Mouse (Mus musculus) adrenal gland, adult 18-20 months (tissue): ENCODE measurements around the gene Golga7b. TPM values are rescaled to one million over a fixed set of nuclear protein-coding genes. Genes with fewer than 3 reads are reported as not detected.

Experiments used
- DNase-seq, 2 experiments: peaks; one replicate each; pipeline ENCODE4 v3.0.0; 2021 to 2022; ENCODE audit warnings: low spot score in 2 of 2
- long read RNA-seq, 2 experiments: library from polyadenylated mRNA; stranded (forward); transcript quantifications; one replicate each; pipeline ENCODE4 v2.0.0; 2021
- total RNA-seq, 2 experiments: library from RNA; stranded (reverse); gene quantifications; 1 replicate in 1 of 2; 2 replicates in 1 of 2; pipeline ENCODE4 v1.2.3; 2021

Gene Golga7b
- total RNA-seq, result 1 to 10 TPM in 1 of 2 experiments, under 1 TPM in 1; 0.93 to 2.5 TPM
- long read RNA-seq, experiment 1, partial matches to known transcripts, result 0 of 3 reads
- long read RNA-seq, experiment 1, other reads (novel, unspliced or antisense), result 0 of 3 reads
- long read RNA-seq, experiment 2, partial matches to known transcripts, result 0 of 1 reads
- long read RNA-seq, experiment 2, other reads (novel, unspliced or antisense), result 1 of 1 reads

DNA sequence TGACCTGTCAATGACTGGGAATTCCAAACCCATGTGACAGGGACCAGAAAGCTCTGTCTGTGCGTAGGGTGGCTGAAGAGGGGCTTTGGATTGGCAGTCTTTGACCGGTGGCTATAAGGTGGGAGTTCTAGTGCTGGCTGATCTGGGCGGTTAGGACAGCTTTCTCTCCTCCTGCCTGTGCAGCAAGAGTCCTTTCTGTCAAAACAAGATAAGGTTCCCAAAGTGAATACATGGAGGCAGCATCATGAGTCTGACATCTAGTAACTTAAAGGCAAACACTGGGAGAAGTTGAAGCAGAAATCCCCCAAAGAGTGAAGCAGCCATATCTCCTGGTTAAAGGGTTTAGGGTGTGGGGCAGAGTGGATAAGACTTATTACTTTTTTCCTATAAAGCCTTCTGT, at the start of gene Golga7b:
Gene Golga7b (plus strand): TSS at position 56 of the 400 bp plus-strand sequence.
- DNase-seq, result no peak

DNA sequence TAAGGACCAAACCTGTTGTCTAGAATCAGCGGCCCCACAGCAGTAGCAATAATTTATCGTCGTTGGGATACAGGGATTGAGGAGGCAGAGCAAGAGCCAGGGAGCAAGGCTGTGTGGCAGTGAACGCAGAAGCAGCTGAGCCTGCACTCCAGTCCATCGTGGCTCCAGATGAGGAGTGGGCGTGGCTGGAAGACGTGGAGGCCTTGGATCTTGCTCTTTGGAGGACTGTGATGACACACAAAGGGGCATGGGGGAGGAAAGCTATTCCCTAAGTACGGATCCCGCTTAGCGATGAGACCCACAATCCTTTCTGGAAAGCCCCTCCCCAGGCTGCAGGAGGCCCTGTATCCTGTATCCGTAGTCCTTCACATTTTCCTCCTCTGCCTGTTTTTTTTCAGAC, 49.3 kb upstream of the Golga7b start:
- no peak for DNase-seq

- DNase-seq, result no peak
These were observed 45.5 kb upstream of the Golga7b start, which contains the start of gene Sfrp5 for GRCm38 (mm10) chr19:42201696-42202381. Gene Sfrp5 (minus strand): TSS chr19:42202252.

DNA sequence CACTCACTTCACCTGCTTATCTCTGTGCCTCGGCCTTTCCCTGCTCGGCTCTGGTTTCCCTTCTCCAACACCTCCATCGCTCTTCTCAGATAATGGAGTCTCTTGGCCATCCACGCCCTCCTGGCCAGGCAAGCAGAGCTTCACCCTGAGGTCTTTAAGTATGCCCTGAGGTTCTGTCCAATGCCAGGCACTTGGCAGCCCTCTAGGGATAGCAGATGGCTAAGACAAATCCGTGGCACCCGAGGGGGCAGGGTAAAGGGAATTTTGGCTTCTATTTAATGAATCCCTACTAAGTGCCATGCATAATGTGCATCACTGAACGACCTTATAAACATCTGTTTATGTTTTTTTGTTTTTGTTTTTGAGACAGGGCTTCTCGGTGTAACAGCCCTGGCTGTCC, 44.9 kb upstream of the Golga7b start:
- DNase-seq, result no peak

GRCm38 (mm10) chr19:42204306-42204705, 43.1 kb upstream of the Golga7b start:
- no peak for DNase-seq

DNA sequence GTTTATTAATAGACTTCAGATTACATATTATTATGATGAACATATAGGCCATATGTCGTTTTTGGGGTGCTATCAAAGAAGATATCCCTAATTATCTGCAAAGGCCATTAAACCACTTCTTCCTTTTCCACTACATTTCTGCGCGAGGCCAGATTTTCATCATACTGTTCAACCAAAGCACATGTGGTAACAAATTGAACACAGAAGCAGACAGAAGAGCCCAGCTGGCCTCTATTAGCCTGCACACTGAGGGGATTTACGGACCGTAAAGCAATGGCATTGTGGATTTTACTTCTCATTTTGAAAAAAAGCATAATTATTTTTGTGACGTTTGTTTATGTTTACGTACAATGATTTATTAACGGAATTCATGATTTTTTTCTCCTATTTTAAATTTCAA, 42.2 kb upstream of the Golga7b start:
- no peak for DNase-seq

DNA sequence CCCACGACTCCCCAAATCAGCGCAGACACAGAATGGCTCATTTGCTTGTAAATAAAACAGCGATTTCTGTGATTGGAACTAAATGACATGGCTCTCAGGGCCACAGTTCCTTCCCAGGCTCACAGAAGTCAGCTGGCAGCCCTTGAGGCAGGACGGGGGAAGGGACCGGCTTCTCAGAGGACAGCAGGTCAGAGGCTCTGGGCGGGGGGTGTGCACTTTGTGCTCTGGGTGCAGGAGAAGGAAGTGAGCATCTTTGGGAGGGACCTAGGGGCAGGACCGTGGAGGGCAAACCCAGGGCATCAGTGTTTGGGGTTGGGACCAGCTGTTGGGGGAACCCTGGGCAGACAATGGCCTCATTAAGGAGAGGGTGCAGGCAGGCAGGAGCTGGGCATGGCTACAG, 37.9 kb upstream of the Golga7b start:
- DNase-seq, result no peak

GRCm38 (mm10) chr19:42209976-42210375, 37.4 kb upstream of the Golga7b start:
- no peak for DNase-seq

DNA sequence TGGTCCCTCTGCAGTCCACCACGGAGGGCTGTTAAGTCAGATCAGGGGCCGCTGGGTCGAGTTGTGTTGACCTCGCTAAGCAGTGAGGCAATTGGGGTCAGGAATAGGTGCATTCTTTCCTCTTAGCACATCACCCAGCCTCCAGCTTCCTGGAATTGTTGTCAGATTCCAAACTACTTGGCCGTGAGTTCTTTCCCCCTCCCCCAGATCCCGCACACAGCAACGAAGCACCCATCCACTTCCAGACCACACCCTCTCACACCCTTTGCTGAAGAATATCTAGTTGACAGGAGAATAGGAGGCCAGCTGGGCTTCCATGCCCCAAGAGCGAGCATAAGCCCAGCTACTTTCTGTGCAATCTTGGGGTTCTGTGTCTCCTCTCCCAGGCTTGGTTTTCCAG, 35.4 kb upstream of the Golga7b start:
- DNase-seq, result no peak

DNA sequence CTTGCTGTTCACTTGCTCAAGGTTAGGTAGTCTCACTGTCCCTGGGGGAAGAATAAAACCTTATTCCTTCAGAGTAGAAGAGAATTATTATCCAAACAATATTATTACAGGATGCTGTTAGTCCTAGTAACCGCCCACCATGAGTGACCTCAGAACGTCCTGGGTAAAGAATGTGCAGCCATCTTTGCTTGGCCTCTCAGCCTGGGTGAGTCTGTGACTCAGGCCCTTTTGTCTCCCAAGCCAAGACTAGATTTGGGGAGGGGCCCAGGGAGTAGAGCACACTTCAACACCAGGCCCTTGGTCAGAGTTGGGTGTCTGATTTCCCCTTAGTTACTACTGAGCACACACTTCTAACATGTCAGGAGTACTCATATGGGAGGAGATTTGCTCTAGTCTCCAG, 32.8 kb upstream of the Golga7b start:
- no peak for DNase-seq

DNA sequence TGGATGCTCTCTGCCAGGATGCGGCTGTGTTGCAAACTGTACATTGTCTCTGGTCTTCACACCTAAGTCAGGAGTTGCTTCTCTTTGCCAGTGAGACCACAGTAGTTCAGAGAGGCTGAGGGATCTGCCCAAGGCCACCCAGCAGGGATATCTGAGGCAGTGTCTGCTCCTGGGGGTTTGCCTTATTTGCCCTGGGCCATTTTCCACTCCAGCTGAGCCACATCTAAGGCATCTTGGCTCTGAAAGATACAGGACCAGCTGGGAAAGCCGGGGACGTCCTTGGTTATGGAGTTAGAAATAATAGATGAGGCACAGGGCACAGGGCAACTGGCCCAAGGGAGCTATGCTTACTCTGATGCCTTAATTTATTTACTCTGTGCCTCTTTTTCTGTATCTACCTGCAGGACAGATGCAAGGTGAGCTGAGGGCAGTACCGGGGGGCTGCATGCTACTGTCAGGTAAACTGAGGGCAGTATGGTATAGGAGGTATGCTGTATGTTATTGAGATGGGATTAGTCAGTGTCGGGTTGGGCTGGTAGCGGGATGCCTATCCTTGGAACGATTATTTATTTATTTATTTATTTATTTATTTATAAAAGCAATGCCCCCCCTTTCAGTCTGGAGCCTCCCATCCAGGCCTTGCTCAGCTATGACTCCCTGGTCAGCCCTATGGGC, 30.5 kb upstream of the Golga7b start:
- no peak for DNase-seq

- peak; percentile 43 to 46 for DNase-seq
These were observed 30.0 kb upstream of the Golga7b start for GRCm38 (mm10) chr19:42217374-42217763.

DNA sequence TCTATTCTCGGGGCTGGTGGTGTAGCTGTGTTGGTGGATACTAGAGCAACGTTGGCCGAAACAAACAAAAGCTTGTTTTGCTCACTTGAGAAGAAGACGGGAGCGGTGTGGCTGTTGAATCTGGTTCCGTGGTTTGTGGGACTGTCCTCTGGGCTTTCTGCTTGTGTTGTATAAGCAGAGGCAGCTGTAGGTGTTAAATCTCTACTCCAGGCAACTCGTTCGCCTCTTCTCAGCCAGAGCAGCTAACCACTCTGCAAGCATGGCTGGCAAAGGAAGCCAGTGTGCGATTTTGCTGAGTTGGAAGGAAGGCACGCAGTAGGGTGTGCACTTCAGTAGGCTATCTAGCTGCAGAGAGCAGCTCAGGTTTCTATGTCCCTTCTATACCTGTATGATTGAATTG, 20.9 kb upstream of the Golga7b start:
- no peak for DNase-seq

GRCm38 (mm10) chr19:42229499-42230287, 17.7 kb upstream of the Golga7b start:
- DNase-seq, result no peak

GRCm38 (mm10) chr19:42230288-42230568, 17.1 kb upstream of the Golga7b start:
- no peak for DNase-seq

DNA sequence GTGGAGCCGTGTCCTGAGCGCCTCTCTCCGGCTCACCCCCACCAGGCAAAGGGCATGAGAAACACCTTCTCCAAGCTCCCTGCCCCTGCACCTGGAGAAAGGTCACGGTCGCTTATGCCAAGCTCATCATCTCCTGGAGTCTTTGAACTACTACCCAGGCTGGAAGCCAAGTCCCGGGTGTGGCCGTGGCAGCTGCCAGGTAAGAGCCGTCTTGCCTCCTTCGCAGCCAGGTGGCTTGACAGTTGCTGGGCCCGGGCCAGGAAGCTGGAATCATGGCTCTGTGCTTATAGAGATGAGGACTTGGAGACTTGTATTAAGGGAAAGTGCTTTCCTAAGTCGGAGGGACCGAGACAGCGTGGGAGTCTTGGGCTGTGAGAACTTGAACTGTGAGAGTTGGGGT, 16.4 kb upstream of the Golga7b start:
- no peak for DNase-seq

DNA sequence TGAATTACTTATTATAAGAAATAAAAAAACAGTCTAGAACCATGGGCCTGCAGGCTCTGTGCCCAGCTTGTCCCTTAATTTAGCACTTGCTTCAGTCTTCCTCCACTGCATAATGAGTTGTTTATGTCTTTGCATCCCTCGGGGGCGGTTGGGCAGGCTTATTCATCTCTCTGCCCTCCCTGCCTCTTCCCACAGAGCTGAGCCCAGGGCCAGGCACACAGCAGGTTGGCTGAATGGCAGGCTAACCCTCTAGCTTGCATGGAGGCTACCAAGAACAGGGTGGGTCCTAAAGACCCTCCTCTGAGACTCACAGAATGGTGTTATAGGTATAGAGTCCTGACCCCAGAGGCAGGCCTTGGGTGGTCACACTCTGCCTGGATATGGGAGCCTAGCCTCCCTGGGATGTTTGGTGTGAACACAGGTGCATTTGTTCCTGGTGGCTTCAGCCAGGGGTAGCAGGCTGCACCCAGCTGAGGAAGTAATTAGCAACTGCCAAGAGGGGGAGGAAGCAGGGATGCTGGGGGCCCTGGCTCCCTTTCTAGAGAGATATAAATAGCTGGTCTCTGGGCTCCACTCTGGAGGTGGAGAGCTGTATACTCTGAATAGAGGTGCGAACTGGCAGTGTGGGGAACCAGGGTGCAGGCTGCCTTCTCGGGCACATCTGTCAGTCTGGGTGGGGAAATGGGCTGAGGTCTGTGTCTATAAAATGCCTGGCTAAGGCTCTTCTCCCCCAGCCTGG, 9.6 kb upstream of the Golga7b start:
- DNase-seq, result no peak

GRCm38 (mm10) chr19:42238341-42238715, 9.0 kb upstream of the Golga7b start:
- DNase-seq, result no peak

DNA sequence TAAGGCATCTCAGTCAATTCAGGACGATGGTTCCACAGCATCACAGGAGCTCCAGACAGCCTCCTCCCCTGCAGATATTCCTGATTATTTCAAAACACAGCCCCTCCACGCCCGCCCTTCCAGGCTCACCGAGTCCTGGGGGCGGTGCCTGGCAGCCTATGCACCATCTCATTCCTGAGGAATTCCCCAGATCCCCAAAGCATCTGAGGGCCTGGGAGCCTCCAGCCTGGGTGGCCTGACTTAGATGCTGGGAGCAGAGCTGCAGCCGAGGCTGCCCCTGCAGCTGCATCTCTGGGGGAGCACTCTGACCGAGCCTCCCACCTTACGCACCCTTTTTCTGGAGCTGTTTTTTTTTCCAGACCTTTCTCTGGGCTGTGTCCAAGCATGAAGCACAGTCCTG, 6.5 kb upstream of the Golga7b start:
- DNase-seq, result no peak

DNA sequence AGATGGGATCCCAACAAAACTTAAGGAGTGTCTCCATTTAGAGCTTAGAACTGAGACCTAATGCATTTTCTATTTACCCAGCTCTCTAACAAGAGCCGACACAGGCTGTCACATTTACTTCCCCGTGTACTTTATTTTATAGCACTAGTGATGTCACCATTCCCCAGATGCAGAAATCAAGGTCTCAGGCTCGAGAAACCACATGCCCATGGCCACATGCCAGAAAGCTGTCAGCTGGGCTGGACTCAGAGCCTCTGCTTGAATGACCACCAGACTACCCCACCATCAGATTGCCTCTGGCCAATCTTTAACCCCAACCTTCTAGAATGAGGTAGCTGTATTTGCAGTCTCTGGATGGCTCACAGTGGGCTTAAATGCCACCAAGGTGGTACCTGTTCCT, 4.0 kb upstream of the Golga7b start:
- DNase-seq, result no peak

GRCm38 (mm10) chr19:42246626-42247025, 748 bp upstream of the Golga7b start:
- DNase-seq, result no peak
